Mouse (Mus musculus): ENCODE data around the gene Evi5. TPM values are rescaled to one million over a fixed set of nuclear protein-coding genes. Genes with fewer than 3 reads are reported as not detected.

Evi5 gene
- total and polyA plus RNA-seq, 3 experiments: 15.7 to 61.6 (median 55.3) TPM

DNA sequence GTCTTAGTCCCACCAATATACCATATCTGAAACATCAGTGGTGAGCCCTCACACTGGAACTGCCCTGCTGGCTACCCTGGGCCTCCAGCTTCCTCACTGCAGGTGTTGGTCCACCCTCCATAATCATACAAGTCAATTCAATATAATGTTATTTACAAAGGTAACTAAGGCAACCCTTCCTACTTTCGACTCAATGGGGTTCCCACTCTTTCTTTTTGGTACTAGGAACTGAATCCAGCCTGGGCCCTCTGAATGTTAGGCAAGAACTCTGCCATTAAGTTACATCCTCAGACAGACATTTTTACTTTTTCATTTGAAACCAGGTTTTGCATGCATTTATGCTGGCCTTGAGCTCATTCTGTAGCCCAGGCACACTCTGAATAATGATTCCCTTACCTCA, 168.6 kb downstream of the Evi5 start:
- DNase-seq: no peak

DNA sequence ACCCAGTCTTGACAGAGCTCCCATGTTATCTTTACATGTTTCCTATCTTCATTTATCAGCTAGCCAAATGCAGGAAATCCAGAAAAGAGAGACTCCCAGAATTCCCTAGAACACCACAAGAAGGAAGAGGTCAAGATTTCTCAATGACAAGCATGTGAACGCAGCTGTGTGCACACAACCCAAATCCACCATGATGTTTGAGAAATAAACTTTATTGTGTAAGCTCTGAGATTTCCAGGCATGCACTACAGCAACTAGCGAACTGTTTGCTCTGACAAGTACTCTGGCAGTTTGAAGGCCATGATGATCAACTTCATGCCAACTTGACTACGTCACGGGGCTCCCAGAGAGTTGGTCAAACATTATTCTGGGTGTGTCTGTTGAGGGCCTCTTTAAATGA, 169.2 kb downstream of the Evi5 start:
- DNase-seq: peak; percentile 4

DNA sequence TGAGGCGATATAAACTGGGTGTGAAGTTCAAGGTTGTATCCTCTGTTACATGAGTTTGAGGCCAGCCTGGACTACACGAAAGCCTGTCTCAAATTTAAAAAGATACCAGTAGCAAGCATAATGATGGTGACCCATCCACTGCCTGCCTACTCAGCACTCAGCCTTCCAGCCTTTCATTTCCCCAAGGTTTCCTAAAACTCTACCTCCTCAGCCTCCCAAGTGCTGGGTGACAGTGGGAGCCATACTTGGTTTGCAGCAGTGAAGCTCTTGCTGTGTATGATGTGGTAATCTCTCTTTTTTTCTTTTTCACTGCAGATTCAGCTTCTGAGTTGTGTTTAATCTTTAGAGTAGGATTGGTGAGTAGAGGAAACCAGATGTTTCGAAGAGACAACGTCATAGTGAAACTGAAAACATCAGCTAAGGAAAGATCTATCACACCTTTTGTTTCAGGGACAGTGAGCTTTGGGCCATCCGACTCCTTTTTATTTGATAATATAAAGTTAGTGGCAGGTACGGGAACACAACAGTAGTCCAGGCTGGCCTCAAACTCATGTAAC, 171.6 kb downstream of the Evi5 start:
- no peak for DNase-seq

DNA sequence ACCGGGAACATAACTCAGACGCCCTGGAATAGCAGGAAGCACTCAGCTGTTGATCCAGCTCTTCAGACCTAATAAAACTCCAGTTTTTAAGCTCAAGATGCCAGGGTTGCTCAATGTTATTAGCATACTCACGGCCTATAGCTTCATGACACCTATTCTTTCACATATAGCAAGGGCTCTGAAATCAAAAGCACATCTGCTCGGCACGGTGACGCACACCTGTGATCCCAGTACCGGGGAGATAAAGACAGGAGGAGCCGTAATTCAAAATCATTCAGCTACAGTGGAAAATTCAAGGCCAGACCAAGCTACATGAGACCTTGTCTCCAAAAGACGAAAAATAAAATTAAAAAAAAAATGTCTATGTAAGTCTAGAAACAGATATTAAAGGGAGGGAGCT, 173.2 kb downstream of the Evi5 start:
- DNase-seq: no peak

DNA sequence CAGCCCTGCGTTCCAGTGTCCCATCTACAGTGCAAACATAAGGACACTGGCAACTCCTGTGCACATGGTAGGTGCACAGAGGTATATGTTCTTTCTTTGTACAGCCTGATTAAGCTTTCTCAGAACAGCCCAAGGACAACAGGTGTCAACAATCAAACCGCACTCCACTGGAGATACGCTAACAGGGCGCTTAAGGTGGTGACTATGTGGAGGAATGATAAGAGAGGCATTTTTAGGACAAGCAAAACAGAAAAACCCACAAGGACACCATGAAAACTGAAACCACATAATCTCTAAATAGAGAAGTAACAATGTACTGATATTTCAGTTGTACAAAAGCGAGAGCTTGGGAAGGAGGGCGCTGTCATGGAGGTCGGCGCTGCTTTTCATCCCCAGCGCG, 174.0 kb downstream of the Evi5 start:
- no peak for DNase-seq

DNA sequence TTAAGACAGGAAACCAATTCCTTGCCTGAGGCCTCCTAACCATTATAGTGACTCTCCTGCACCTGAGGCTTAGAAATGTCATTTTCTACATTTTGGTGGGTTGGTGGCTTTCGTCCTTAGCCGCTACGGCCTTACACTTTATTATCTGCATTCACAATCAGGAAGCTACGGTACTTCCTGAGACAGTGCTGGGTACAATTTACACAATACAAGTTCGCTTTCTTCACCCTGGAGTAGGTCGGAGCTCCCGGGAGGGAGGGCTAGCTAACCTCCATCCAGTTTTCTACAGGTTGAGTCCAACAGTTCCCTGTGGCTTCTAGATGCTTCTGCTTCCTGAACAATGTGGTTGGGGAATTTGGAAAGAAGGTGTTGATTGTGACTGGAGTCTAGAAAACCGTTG, 176.0 kb downstream of the Evi5 start:
- no peak for DNase-seq

DNA sequence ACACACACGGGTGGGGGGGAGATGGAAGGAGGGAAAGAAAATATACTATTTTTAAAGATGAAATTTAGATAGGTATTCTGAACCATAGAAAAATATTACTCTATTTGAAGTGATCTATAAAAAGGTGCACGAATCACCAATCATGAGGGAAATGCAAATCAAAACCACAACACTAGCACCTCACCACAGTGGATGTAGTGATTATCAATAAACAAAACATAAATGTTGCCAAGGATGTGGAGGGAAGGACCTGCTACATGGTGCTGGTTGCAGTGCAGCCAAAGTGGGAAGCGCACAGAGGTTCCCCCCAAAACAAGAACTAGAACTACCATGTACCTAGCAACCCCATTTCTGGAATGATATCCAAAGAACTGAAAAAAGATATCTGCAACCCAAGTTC, 179.9 kb downstream of the Evi5 start:
- no peak for DNase-seq

Other genes starting within 250 kb of the Evi5 start
- gene Gfi1, start 149.1 kb downstream of the Evi5 start, total RNA-seq (2021): under 1 TPM in 1 of 2 experiments, not detected in 1; 0.31 TPM
- 0.09 and 0.66 TPM in 2 replicates for gene Gfi1, start 149.1 kb downstream of the Evi5 start, polyA plus RNA-seq (2012; rRNA removed)
- not detected for gene Ube2d2b, start 45.0 kb downstream of the Evi5 start, total RNA-seq (2021)
- gene Ube2d2b, start 45.0 kb downstream of the Evi5 start, polyA plus RNA-seq (2012; rRNA removed): not detected in 2 replicates
- gene Rpl5, start 25.4 kb upstream of the Evi5 start, total RNA-seq (2021): 10 to 100 TPM; 45.6 to 62.3 TPM
- gene Rpl5, start 25.4 kb upstream of the Evi5 start, polyA plus RNA-seq (2012; rRNA removed): 9.9 and 18.3 TPM in 2 replicates
- 1 to 10 TPM; 2.7 to 9.1 TPM for gene Fam69a, start 112.0 kb upstream of the Evi5 start, total RNA-seq (2021)
- 0.17 and 0.22 TPM in 2 replicates for gene Fam69a, start 112.0 kb upstream of the Evi5 start, polyA plus RNA-seq (2012; rRNA removed)
- gene Mtf2, start 190.6 kb upstream of the Evi5 start, total RNA-seq (2021): 10 to 100 TPM; 18.4 to 26.6 TPM
- gene Mtf2, start 190.6 kb upstream of the Evi5 start, polyA plus RNA-seq (2012; rRNA removed): 4.0 and 5.3 TPM in 2 replicates